Mouse (Mus musculus) left cerebral cortex, postnatal 25 days (tissue): ENCODE measurements around the gene Gm2022. TPM values are rescaled to one million over a fixed set of nuclear protein-coding genes. Genes with fewer than 3 reads are reported as not detected.
"Not testable (repeated sequence)": the region's sequence is repeated elsewhere in the genome, so short reads cannot be mapped to it uniquely, and the experiment has no call there.

Experiments used
- DNase-seq, 2 experiments: peaks; one replicate each; pipeline ENCODE4 v3.0.0; 2022; ENCODE audit warnings: low spot score in 2 of 2, mixed read lengths in 1 of 2
- intact Hi-C: fragments of 180-260 bp; cut with DNase I; formaldehyde crosslinking; loops from one replicate; pipeline ENCODE4 v1.15.1; 2025
- total RNA-seq, 2 experiments: library from RNA; stranded (reverse); gene quantifications; 2 replicates each; pipeline ENCODE4 v1.2.3; 2021

Gm2022 gene
- not detected for total RNA-seq

DNA sequence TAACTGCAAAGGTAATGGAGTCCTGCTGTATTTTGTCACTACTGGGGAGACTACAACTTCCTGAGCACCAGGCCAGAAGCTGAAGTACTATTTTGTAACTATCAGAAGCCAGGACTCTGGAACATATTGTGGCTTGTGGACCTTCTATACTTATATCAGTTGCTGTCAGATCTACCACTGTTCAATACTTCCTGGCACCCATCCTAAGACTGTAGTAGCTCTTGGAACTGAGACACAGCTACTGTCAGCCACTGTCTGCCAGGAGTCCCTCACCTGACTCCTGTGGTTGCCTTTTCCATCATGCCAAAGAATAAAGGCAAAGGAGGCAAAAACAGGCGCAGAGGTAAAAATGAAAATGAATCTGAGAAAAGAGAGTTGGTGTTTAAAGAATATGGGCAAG lies at the start of gene Gm2022:
TSS of gene Gm2022 (plus strand) at position 301 of the 400 bp plus-strand sequence.
- DNase-seq, intact Hi-C loops: not testable (repeated sequence)

GRCm38 (mm10) chr12:87850657-87851056 lies 44.5 kb upstream of the Gm2022 start:
- intact Hi-C loops, DNase-seq: not testable (repeated sequence)

- intact Hi-C loops, DNase-seq: not testable (repeated sequence)
Observed at GRCm38 (mm10) chr12:87856067-87856466, 39.1 kb upstream of the Gm2022 start.

DNA sequence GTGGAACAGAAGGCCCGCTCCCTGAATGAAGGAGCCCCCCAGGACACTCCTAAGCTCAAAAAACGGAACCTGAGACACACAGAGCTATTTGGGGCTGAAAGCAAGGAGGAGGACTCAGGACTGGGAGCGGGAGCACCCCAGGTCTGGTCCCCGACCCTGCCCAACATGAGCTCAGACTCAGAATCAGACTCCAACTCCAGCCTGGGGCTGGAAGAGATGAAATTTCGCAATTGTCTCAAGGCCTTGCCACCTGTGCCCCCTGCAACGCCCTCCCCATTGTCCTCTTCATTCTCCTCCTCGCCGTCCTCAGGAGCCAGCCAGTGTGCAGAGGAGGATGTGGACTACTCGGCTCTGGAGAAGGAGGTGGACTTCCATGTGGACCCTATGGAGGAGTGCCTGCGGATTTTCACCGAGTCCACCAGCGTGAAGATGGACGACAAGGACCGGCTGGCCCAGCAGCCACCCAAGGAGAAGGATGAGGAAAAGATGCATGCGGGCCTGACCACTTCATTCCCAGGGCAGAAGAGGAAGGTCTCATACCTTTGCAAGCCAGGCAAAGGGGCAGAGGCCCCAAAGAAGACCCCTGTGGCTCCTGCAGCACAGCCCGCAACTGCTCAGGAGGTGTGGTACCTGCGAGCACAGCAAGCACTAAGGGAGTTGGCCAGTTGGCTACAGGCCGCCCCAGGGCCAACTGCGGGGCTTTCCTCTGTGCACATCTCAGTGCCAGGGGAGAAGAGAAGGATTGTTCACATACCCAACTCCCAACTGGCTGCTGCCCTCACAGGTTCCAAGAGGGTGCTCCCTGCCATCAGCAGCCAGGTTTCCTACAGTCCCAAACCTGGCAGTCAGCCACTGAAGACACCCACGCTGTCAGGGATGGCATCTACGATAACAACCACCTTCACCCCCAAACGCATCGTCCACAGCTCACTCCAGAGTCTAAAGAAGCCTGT lies 33.2 kb upstream of the Gm2022 start:
- intact Hi-C loops: not testable (repeated sequence)

GRCm38 (mm10) chr12:87863638-87864037 lies 31.5 kb upstream of the Gm2022 start:
- intact Hi-C loops: not testable (repeated sequence)

More for the DNA sequence above, 33.2 kb upstream of the Gm2022 start:
- DNase-seq: not testable (repeated sequence)

GRCm38 (mm10) chr12:87864048-87864447 lies 31.1 kb upstream of the Gm2022 start:
- intact Hi-C loops, DNase-seq: not testable (repeated sequence)

More at GRCm38 (mm10) chr12:87863638-87864037, 31.5 kb upstream of the Gm2022 start:
- DNase-seq: not testable (repeated sequence)

DNA sequence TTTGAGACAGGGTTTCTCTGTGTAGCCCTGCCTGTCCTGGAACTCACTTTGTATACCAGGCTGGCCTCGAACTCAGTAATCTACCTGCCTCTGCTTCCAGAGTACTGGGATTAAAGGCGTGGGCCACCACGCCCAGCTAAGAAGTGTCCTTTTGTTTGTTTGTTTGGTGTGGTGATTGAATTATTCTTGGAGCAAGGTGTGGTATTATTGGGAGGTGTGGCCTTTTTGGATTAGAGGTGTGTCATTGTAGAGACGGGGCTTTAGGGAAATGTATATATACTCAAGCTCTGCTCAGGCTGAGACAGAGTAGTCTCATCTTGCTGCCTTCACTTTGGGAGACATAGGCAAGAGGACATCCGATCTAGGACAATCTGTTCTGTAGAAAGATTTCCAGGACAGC lies 21.4 kb upstream of the Gm2022 start, which contains the start of gene Gm2016:
TSS of gene Gm2016 (plus strand) at position 301 of the 400 bp plus-strand sequence.
- DNase-seq, intact Hi-C loops: not testable (repeated sequence)

DNA sequence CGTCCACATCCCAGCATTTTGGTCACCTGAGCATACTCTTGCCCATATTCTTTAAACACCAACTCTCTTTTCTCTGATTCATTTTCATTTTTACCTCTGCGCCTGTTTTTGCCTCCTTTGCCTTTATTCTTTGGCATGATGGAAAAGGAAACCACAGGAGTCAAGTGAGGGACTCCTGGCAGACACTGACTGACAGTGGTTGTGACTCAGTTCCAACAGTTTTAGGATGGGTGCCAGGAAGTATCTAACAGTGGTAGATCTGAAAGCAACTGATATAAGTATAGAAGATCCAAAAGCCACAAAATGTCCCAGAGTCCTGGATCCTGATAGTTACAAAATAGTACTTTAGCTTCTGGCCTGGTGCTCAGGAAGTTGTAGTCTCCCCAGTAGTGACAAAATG lies 24.6 kb downstream of the Gm2022 start, which contains the start of gene Gm2035:
TSS of gene Gm2035 (minus strand) at position 137 of the 400 bp plus-strand sequence.
- intact Hi-C loops, DNase-seq: not testable (repeated sequence)

Other genes starting within 250 kb of the Gm2022 start
- not detected for gene Gm21319, start 119.6 kb upstream of the Gm2022 start, total RNA-seq
- not detected for gene Gm21936, start 99.9 kb upstream of the Gm2022 start, total RNA-seq
- not detected for gene BB287469, start 78.8 kb upstream of the Gm2022 start, total RNA-seq
- not detected for gene Gm2001, start 53.0 kb upstream of the Gm2022 start, total RNA-seq
- not detected for gene Gm2016, start 21.3 kb upstream of the Gm2022 start, total RNA-seq
- not detected for gene Gm2035, start 24.5 kb downstream of the Gm2022 start, total RNA-seq
- not detected for gene Gm2042, start 58.7 kb downstream of the Gm2022 start, total RNA-seq
- gene Gm2075, start 116.5 kb downstream of the Gm2022 start, total RNA-seq: not detected
- not detected for gene Gm6803, start 123.4 kb downstream of the Gm2022 start, total RNA-seq
- gene Gm2056, start 131.6 kb downstream of the Gm2022 start, total RNA-seq: not detected
- not detected for gene Gm16368, start 188.3 kb downstream of the Gm2022 start, total RNA-seq